Mouse (Mus musculus): Measurements from ENCODE around the gene Nfe2l2.
"Not testable (repeated sequence)": the region's sequence is repeated elsewhere in the genome, so short reads cannot be mapped to it uniquely, and the experiment has no call there.

The Nfe2l2 gene

DNA sequence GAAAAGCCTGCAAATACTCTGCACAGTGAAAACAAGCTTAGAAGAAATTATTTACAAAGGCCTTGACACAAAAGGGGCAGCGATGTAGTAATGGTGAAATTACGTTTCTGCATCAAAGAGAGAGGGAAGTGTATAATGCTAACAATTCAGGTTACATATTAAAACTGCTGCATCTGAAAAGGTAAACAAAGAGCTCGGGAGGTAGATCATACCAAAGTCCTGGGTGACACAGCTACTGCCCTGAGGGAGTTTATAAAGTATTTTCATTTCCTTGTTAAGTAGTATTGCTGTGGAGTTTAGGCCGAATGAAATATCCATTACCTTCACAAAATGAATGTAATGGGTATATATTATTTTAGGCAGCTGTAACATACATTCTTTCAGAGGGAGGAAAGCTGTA is 10.3 kb upstream of the Nfe2l2 start:
- DNase-seq (ENCODE audit: low spot score in 2 of 2): no peak

DNA sequence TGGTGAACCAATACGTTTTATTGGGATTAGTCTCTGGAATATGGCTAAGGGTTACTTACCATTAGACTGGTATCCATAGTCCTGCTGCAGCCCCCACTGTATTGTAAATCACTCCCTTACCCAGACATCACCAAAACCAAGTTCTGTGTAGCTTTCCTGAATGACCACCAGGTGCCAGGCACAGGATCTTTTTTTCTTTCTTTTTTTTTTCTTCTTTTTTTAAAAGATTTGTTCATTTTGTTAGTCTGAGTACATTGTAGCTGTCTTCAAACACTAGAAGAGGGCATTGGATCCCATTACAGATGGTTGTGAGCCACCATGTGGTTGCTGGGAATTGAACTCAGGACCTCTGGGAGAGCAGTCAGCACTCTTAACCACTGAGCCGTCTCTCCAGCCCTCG is 8.6 kb upstream of the Nfe2l2 start:
- no peak for DNase-seq (ENCODE audit: low spot score in 2 of 2)

DNA sequence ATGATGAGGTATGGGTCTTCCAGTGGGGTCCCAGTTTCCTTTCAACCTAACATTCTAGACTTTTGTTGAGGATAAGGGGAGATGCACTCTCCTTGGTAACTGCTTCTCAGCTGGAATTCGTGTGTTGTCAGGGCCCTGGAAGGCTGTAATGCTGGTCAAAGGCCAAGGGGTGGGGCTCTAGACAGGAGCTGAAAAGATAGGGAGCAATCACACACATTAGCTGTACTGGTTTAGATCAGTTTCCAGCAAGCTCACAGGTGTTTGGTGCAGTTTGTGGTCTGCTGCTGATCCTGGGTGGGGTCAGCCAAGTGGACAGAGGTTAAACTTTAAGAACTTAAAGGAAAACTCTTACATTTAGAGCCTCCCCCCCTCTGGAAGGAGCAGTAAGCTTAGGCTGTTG is 3.0 kb upstream of the Nfe2l2 start:
- no peak for DNase-seq (ENCODE audit: low spot score in 2 of 2)

DNA sequence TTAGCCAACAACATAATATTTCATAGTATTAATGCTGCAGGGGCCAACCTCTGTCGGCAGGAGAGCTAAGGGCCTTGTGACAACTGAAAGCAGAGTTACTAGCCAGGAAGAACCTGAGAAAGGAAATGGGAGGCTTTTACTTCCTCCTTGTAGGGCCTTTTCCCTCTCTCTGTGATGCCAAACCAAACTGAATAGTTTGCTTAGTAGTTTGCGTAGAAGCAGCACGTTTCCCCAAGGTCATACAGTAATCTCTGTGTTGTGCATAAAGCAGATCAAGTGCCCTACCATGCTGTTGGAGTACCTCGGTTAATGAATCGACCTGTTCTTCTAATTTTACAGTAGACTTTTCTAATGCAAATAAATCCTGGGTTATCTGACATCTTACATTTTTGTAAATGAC is 2.0 kb upstream of the Nfe2l2 start:
- no peak for DNase-seq (ENCODE audit: low spot score in 2 of 2)

DNA sequence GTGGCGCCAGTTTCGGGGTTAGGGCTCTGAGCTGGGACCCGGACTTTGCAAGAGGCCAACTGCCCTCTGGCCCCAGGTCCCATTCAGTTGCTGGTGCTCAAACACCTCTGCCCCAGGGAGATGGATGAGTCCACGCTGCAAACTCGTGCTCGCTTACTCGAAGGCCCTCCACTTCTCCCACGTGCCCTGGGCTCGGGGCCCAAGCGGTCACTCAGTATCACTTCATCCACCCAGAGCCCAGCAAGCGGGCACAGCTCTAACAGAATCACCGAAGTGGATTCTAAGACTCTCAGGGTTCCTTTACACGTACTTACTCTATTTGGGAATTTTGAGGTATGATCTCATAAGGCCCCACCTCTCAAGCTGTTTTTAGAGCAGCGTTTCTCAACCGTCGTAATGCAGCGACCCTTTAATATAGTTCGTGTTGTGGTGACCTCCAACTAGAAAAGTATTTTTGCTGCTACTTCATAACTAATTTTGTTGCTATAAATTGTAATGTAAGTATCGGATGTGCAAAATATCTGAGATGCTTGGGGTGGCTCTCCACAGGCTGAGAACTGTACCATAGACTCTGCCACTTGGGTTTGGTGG is 816 bp upstream of the Nfe2l2 start:
- no peak for DNase-seq (ENCODE audit: low spot score in 2 of 2)

DNA sequence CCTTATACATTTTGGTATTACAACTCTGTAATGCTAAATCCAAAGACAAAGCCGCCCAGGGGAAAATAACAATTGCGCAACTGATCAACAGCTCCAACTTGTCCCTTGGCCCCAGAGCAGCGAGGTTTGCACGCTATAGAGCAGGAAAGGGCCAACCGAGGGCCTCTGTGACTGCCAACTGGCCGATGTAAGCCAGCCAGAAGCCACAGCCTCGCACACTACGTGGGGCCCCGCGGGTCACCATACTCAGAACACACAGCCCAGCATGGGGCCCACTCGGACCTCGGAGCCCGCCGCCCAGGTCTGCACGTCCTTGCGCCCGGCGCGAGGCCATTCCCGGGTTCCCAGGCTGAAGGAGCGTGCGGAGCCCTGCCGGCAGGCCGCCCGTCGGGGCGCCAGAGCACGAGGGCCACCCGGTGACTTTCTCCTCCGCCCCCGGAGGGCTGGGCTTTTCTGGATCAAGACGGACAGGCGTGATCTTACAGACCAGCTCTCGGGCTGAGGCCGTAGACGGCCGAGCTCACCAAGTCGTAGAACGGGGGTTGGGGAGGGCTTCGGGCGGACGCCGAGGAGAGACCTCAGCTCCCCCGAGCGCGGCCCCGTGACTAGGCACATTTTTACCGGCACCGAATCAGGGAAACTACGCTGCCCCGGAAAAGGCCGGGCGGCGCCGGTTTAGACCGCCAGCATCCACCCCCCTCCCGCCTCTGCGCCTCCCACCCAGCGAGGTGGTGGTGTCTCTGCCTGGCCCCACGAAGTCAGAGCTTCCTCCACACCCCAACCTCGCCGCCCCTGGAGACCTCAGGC is 863 bp downstream of the Nfe2l2 start:
- peak; percentile 94 to 97 for DNase-seq (ENCODE audit: low spot score in 2 of 2)

DNA sequence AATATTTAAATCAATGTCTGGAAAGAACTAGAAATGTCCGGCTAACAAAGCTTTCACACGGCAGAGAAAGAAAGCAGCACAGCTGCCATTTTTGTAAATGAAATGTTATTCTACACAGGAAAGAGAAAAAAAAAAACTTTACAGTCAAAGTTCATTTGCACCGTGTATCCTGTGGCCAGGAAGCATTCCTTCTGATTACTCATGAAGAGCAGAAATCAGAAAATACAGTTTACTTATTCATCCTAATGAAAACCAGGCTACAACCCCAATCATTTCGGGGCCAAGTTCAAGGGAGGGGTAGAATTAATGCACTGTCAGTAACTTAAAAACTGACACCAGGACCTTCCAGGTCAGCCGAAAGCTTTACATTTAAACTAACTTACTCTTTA is 1.9 kb downstream of the Nfe2l2 start:
- no peak for DNase-seq (ENCODE audit: low spot score in 2 of 2)

DNA sequence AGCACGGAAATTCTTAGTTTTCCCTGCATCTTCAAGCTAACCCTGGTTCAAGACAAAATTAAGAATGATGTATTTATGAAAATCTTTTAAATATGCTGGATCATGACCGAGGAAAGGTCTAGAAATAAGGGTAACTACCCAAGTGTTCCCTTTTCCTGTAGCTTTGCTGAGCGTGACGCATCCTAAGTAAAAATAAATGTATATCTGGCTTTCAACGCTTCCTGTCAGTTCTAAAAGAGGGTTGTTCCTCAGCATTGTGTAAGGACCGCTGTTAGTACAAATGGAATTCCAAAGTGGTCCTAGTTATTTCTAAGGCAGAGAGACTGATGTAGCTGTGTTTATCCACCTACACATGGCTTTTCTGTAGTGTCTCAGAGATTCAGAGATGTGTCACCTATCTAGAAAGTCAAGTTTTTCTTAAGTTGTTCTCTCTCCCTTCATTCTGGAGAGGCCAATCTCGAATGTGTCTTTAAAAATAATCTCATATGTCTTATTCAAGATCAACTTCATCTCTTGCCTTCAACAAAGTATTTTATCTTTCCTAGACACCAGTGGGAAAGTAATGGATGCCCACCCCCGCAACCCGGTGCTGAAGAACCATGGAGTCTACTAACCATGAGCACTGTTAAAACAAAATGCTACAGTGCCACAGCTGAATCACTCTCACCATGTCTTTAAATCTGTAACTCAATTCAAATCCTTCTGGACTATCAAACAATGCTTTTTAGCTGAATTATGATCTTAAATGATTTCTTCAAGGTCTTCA is 2.4 kb downstream of the Nfe2l2 start:
- DNase-seq (ENCODE audit: low spot score in 2 of 2): no peak

DNA sequence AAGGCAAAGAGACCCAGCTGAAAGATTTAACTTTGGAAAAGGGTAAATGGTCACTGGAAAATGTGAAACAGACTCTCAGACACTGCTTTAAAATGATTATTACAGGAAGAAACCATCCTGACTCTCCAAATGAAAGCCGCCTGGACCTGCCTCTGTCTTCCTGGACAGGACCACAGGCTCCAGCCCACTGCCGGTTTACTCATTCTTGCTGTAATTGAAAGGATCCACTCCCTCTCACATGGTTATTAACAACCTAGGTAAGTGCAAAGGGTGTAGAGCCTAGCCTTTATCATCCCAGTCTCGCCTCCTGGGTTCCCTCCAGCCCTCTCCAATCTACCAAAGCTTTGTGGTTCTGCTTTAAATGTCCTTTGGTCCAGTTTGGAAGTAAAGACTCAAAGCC is 3.2 kb downstream of the Nfe2l2 start:
- DNase-seq (ENCODE audit: low spot score in 2 of 2): no peak

DNA sequence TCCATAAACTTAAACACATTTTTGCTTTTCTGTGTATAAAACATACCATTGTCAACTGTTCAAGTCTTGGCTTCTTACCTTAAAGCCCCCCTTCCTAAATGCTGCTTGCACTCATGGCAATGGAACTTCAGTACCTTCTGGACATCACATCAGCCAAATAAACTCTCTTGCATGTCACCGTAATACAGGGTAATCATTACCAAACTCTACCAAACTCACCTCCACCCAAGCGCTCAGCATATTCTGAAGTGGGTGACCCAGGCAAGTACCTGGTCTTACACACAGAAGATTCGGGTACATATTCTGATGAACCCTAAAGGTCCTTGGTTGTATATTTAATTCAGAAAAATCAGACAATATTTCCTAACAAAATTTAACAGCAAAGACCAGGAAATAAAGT is 3.9 kb downstream of the Nfe2l2 start:
- DNase-seq (ENCODE audit: low spot score in 2 of 2): no peak

DNA sequence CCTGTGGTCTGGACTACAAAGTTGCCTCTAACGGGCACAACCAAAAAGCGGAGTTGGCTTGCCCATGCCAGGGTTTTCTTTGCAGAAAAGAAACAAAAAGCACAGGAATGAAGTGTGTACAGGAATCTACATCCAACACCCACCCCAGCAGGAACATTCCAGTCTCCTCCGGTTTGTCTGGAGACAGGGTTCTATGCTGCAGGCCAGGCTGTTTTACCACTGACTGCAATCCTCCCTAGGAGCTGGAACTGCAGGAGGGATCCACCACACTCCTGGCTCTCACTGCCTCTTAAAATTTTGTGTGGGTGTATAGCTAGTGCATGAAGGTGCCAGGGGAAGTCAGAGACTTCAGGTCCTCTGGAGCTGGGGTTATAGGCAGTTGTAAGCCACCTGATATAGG is 5.6 kb downstream of the Nfe2l2 start:
- no peak for DNase-seq (ENCODE audit: low spot score in 2 of 2)

DNA sequence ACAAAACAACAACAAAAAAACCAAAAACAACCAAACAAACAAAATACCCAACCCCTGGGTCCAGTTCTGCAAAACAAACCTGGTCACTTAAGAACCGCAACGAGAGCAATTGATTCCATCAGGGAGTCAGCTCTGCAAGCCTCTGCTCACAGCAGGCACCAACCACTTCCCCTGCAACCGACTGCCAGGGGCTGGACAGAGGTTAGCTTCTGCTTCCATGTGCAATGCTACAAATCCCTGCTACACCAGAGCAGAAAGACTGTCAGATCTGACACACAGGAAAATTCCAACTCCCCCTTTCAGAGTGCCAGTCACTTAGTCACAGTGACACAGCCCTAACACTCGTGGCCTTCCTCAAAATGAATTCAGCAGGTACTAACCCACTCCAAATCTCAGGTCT is 6.4 kb downstream of the Nfe2l2 start:
- no peak for DNase-seq (ENCODE audit: low spot score in 2 of 2)

DNA sequence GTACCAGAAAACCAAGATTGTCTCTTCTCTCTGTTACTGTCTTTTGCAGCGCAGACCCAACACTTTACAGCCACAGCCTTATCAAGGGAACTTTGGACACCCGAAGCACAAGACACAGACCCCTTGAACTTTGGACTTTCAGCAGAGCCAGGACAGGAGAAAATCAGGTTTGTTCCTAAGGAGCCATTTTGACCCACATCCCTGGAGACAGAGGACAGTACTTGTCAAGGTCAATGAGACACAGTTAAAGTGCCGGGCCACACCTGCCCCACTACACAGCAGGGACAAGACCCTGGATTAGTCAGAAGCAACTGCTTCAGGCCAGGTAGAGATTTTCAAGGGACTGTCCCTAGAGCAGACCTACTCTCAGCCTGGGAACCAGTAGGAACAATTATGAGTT is 7.2 kb downstream of the Nfe2l2 start:
- no peak for DNase-seq (ENCODE audit: low spot score in 2 of 2)

DNA sequence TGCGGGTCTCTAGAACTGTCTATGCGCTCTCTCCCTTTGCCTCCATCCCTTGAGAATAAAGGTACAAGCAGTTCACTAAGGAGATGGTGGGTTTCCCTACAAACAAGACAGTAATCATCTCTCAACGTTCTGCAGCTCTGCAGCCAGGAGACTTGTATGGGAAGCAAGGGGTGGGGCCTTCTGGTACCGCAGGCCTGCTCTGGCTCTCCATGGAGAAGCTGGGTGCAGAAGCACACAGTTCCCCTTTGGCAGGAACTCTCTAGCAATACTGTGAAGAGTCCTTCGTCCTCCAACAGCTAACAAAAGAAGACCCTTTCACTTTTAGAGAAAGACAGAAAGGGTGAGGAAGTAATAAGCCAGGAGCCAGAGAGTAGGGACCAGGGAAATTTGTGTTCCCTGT is 8.1 kb downstream of the Nfe2l2 start:
- no peak for DNase-seq (ENCODE audit: low spot score in 2 of 2)

DNA sequence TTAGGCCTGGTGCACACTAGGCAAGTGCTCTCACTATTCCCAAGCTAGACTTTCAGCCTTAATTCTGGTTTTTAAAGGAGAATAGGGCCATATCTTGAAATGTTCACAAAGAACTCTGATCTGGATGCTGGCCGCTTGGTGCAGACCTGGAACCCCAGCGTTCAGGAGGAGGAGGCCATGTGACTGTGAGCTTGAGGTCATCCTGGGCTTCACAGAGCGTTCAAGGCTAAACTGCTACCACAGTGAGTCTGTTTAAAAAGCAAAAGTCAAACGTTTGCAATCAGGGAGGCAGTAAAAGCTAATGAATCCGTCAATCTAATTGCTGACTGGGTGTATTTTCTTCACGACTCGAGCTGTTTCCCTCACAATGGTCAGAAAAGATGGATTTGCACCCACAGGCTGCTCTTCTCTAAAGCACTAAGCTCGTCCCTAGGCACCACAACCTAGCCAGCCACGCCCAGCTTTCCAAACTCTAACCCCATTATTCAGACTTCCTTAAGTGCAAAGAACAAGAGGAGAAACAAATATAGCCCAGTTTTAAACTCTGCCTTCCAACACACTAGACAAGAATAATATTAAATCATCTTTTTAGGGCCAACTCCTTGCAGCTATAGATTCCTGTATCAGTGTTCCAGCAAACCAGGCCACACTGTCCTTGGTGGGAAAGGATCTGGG is 8.6 kb downstream of the Nfe2l2 start:
- DNase-seq (ENCODE audit: low spot score in 2 of 2): no peak

DNA sequence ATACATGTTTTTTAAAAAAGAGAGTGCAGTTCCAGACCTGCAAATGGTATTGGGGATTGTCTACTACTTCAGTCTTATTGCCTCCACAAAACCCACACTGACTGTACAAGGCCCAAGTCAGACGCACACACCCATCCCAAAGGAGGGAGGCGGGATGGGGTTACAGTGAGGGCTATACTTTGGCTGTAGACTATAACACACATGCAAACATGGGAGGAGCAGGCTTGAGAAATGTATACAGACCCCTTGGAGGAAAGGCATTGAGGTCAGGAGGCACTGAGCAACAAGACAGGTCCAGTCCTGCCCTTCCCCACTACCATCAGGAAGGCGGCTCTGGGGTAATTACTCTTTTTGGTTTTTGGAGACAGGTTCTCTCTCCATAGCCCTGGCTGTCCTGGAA is 9.5 kb downstream of the Nfe2l2 start:
- DNase-seq (ENCODE audit: low spot score in 2 of 2): not testable (repeated sequence)

DNA sequence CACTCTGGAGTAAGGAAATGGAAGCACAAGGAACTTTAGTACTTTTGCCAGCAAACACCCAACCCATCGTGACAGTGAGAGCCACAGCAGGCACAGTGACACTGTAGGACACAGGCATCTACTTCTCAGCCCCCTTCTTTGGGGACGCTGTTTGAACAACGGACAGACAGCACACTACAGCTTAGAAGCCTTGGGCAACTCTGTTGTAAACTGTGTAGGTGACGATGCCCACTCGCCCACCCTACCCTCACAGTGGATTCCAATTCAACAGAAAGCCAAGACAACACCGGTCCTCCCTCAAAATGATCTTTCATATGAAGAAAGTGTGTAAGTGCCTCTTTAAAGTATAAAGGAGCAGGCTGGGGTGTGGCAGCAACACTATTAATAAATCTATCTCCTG is 12.1 kb downstream of the Nfe2l2 start:
- DNase-seq (ENCODE audit: low spot score in 2 of 2): no peak

DNA sequence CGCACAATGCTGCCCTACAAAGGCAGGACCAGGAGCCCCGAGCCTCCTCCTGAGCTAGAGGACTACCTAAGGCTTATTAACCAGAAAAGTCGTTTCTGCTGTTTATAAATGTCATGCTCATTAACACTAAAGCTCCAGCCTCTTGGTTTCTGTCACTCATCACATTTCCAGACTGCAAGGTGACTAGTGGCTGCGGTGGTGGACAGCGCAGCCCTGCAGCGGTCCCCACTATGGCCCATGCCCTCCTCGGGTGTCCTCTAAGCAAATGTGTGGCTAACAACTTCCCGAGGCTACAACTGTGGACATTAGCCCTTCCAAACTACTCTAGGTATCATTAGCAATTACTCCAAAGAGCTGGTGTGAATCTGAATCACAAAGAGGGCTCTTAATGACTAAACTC is 13.1 kb downstream of the Nfe2l2 start:
- DNase-seq (ENCODE audit: low spot score in 2 of 2): no peak

DNA sequence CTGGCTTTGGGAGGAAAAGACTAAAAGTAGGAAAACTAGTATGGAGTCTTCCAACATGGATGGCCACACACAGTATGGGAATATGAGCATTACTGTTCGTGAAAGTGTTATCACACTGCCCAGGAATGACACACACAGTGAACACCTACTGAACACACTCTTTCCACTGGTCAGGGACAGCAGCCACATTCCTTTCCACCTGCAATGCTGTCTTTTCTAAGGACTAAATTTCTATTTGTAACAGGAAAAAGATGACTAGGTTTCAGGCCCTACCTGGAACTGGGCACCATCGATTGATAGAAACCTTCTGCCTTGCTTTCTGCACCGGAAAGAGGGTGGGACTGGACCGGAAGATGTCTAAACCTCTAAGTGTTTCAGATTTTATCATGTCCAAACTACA is 13.8 kb downstream of the Nfe2l2 start:
- no peak for DNase-seq (ENCODE audit: low spot score in 2 of 2)

DNA sequence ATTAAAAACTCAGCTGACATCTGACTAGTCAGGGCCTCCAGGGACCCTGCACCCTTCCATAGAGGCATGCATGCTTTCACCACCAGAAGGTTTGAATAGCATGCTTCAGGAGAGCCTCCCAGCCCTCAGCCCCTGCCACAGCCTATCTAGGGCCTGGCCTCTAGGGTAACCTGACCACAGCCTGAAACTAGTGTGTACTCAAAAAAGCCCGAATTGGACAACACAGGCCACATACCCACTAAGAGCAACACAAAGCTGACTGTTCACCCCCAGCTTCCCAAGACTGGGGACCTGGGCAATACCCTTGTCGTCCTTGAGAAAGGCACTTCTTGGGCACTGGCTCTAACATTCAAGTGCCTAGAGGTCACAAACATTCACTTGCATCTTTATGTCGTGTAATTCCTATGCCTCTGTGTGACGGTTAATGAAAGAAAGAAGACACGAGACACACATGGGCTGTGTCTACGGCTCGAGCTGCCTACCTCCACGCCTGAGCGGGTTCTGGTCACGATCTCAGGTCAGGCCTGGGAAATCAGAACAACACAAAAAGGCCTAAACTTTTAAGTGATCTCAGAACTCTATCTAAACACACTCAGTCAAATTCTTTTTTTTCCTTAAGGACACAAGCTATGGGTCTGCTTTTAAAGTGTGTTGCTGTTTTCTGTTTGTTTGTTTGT is 14.8 kb downstream of the Nfe2l2 start:
- DNase-seq (ENCODE audit: low spot score in 2 of 2): no peak

DNA sequence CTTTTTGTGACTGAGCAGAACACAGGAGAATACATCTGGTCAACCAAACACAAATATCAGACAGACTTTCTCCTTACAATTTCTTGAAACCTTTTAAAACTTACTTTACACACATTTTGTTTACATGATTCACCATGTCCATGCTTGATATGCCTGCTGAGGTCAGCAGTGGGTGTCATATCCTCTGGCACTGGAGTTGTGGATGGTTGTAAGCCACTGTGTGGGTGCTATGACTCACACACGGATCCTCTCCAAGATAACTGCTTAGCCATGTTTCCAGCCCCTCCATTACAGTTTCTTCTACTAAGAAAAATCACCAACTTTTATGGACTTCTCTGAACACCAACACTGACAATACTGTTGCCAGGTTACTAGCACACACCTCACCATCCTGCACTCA is 15.5 kb downstream of the Nfe2l2 start:
- no peak for DNase-seq (ENCODE audit: low spot score in 2 of 2)

All from heart, adult 9 months (tissue).